Mouse (Mus musculus): ENCODE measurements around the gene Cep83. TPM values are rescaled to one million over a fixed set of nuclear protein-coding genes. Genes with fewer than 3 reads are reported as not detected.

Cep83 gene
- total and polyA plus RNA-seq, 3 experiments, result 10.0 to 37.9 (median 33.0) TPM

GRCm38 (mm10) chr10:94811907-94812851 is 123.7 kb downstream of the Cep83 start:
- DNase-seq (ENCODE audit: low spot score), result no peak
- no peak overlapping the region for H3K4me3 ChIP-seq (ENCODE audit: low read depth, low read length)
- H3K36me3 ChIP-seq (replicated peaks), result peaks cover 52% of the 10 kb centered on the region
- ATAC-seq (ENCODE audit: extremely low read depth, insufficient number of reproducible peaks, low FRiP score, poor library complexity, severe bottlenecking), result no peak
- no peaks in the 10 kb centered on the region for H3K9me3 ChIP-seq (replicated peaks)
- peaks cover 55% of the 10 kb centered on the region for H3K4me1 ChIP-seq (ENCODE audit: insufficient read depth, low read depth, low read length)
- no peaks in the 10 kb centered on the region for H3K27me3 ChIP-seq (ENCODE audit: insufficient read depth, low read length)
- TF ChIP-seq GATA1 (IDR thresholded peaks at IDR 0.05; ENCODE audit: borderline replicate concordance, low read length) (no peak), POLR2AphosphoS5 (IDR thresholded peaks at IDR 0.05; ENCODE audit: insufficient replicate concordance, low read depth, low read length) (no peak), CTCF (IDR thresholded peaks at IDR 0.05; ENCODE audit: low read depth, low read length) (no peak), TAL1 (conservative IDR thresholded peaks at IDR 0.05; ENCODE audit: low read depth, low read length) (no peak), GATA2 (IDR thresholded peaks at IDR 0.05; ENCODE audit: borderline replicate concordance, low read depth, low read length) (no peak)

GRCm38 (mm10) chr10:94818127-94818526 is 129.7 kb downstream of the Cep83 start:
- Histone ChIP-seq H3K4me3 (ENCODE audit: low read depth, low read length) (no peak overlapping the region), H3K4me1 (ENCODE audit: insufficient read depth, low read depth, low read length) (peaks cover 5% of the 10 kb centered on the region), H3K36me3 (replicated peaks) (peaks cover 48% of the 10 kb centered on the region), H3K27me3 (ENCODE audit: insufficient read depth, low read length) (no peaks in the 10 kb centered on the region), H3K9me3 (replicated peaks) (no peaks in the 10 kb centered on the region)
- DNase-seq (ENCODE audit: low spot score) (no peak), ATAC-seq (ENCODE audit: extremely low read depth, insufficient number of reproducible peaks, low FRiP score, poor library complexity, severe bottlenecking) (no peak)
- TF ChIP-seq GATA2 (IDR thresholded peaks at IDR 0.05; ENCODE audit: borderline replicate concordance, low read depth, low read length), result no peak
- TF ChIP-seq POLR2AphosphoS5 (IDR thresholded peaks at IDR 0.05; ENCODE audit: insufficient replicate concordance, low read depth, low read length), result no peak
- no peak for TF ChIP-seq CTCF (IDR thresholded peaks at IDR 0.05; ENCODE audit: low read depth, low read length)
- no peak for TF ChIP-seq GATA1 (IDR thresholded peaks at IDR 0.05; ENCODE audit: borderline replicate concordance, low read length)
- no peak for TF ChIP-seq TAL1 (conservative IDR thresholded peaks at IDR 0.05; ENCODE audit: low read depth, low read length)

GRCm38 (mm10) chr10:94818781-94819665 is 130.6 kb downstream of the Cep83 start:
- Histone ChIP-seq H3K4me1 (ENCODE audit: insufficient read depth, low read depth, low read length) (peaks cover 5% of the 10 kb centered on the region), H3K4me3 (ENCODE audit: low read depth, low read length) (no peak overlapping the region), H3K36me3 (replicated peaks) (peaks cover 56% of the 10 kb centered on the region), H3K9me3 (replicated peaks) (no peaks in the 10 kb centered on the region), H3K27me3 (ENCODE audit: insufficient read depth, low read length) (no peaks in the 10 kb centered on the region)
- DNase-seq (ENCODE audit: low spot score) (no peak), ATAC-seq (ENCODE audit: extremely low read depth, insufficient number of reproducible peaks, low FRiP score, poor library complexity, severe bottlenecking) (no peak)
- TF ChIP-seq GATA1 (IDR thresholded peaks at IDR 0.05; ENCODE audit: borderline replicate concordance, low read length), result no peak
- no peak for TF ChIP-seq CTCF (IDR thresholded peaks at IDR 0.05; ENCODE audit: low read depth, low read length)
- no peak for TF ChIP-seq GATA2 (IDR thresholded peaks at IDR 0.05; ENCODE audit: borderline replicate concordance, low read depth, low read length)
- TF ChIP-seq POLR2AphosphoS5 (IDR thresholded peaks at IDR 0.05; ENCODE audit: insufficient replicate concordance, low read depth, low read length), result no peak

GRCm38 (mm10) chr10:94823971-94824760 is 135.7 kb downstream of the Cep83 start:
- Histone ChIP-seq H3K27me3 (ENCODE audit: insufficient read depth, low read length) (no peaks in the 10 kb centered on the region), H3K36me3 (replicated peaks) (peaks cover 75% of the 10 kb centered on the region), H3K9me3 (replicated peaks) (no peaks in the 10 kb centered on the region), H3K4me1 (ENCODE audit: insufficient read depth, low read depth, low read length) (peaks cover 31% of the 10 kb centered on the region), H3K4me3 (ENCODE audit: low read depth, low read length) (no peak overlapping the region)
- TF ChIP-seq GATA1 (IDR thresholded peaks at IDR 0.05; ENCODE audit: borderline replicate concordance, low read length), result no peak
- no peak for TF ChIP-seq POLR2AphosphoS5 (IDR thresholded peaks at IDR 0.05; ENCODE audit: insufficient replicate concordance, low read depth, low read length)
- TF ChIP-seq CTCF (IDR thresholded peaks at IDR 0.05; ENCODE audit: low read depth, low read length), result no peak
- no peak for TF ChIP-seq GATA2 (IDR thresholded peaks at IDR 0.05; ENCODE audit: borderline replicate concordance, low read depth, low read length)
- no peak for TF ChIP-seq TAL1 (conservative IDR thresholded peaks at IDR 0.05; ENCODE audit: low read depth, low read length)
- ATAC-seq (ENCODE audit: extremely low read depth, insufficient number of reproducible peaks, low FRiP score, poor library complexity, severe bottlenecking) (no peak), DNase-seq (ENCODE audit: low spot score) (no peak)

GRCm38 (mm10) chr10:94825951-94826350 is 137.5 kb downstream of the Cep83 start:
- TF ChIP-seq GATA2 (IDR thresholded peaks at IDR 0.05; ENCODE audit: borderline replicate concordance, low read depth, low read length), result no peak
- TF ChIP-seq CTCF (IDR thresholded peaks at IDR 0.05; ENCODE audit: low read depth, low read length), result no peak
- no peak for TF ChIP-seq POLR2AphosphoS5 (IDR thresholded peaks at IDR 0.05; ENCODE audit: insufficient replicate concordance, low read depth, low read length)
- TF ChIP-seq TAL1 (conservative IDR thresholded peaks at IDR 0.05; ENCODE audit: low read depth, low read length), result no peak
- Histone ChIP-seq H3K36me3 (replicated peaks) (peaks cover 79% of the 10 kb centered on the region), H3K9me3 (replicated peaks) (no peaks in the 10 kb centered on the region), H3K4me3 (ENCODE audit: low read depth, low read length) (no peak overlapping the region), H3K27me3 (ENCODE audit: insufficient read depth, low read length) (no peaks in the 10 kb centered on the region), H3K4me1 (ENCODE audit: insufficient read depth, low read depth, low read length) (peaks cover 38% of the 10 kb centered on the region)
- no peak for ATAC-seq (ENCODE audit: extremely low read depth, insufficient number of reproducible peaks, low FRiP score, poor library complexity, severe bottlenecking)
- no peak for DNase-seq (ENCODE audit: low spot score)
